Mouse (Mus musculus): ENCODE results near the gene Cd164l2.

The Cd164l2 gene

DNA sequence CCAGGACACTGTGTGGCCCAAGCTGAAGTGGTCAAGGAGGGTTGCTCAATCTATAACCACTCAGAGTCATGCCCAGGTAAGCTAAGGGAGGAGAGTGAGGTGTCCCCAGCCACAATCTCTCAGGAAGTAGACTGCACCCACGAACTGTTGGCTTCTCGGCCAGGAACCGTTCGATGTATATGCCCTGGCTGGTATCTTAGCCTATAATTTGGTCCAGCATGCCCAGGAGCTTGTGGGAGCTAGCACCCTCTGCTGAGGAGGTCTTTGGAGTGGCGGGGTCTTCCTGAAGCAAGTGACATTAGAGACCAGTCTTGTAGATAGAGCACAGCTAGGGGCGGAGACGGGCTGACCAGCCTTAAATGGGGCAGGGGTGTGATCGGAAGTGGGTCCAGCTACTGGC is 9.8 kb downstream of the Cd164l2 start:
- no peak for DNase-seq (ENCODE audit: low spot score)

DNA sequence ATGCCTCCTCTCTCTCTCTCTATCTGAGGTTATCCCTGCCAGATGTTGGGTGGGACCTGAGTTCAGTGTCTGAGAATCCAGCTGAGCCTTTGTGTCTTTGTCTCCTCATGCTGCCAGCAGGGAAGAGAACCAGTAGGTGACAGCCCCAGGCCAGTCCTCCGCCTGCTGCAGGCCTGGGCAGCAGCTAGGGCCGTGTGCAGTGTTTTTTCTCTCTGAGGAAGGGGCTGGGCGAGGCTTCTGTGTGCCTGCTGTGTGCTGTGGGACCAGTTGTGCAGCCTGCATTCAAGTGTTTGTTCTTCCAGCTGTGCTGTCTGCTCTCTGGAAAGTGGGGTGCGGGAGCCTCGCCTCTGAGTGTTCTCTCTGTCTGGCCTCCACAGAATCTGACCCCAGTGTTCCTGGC is 11.9 kb downstream of the Cd164l2 start:
- DNase-seq (ENCODE audit: low spot score), result no peak

GRCm38 (mm10) chr4:133226073-133226472 is 14.1 kb downstream of the Cd164l2 start:
- no peak for DNase-seq (ENCODE audit: low spot score)

- no peak for DNase-seq (ENCODE audit: low spot score)
These were observed 15.7 kb downstream of the Cd164l2 start for GRCm38 (mm10) chr4:133227636-133228035.

- peak; percentile 51 for DNase-seq (ENCODE audit: low spot score)
These were observed 17.7 kb downstream of the Cd164l2 start for GRCm38 (mm10) chr4:133229582-133229981.

DNA sequence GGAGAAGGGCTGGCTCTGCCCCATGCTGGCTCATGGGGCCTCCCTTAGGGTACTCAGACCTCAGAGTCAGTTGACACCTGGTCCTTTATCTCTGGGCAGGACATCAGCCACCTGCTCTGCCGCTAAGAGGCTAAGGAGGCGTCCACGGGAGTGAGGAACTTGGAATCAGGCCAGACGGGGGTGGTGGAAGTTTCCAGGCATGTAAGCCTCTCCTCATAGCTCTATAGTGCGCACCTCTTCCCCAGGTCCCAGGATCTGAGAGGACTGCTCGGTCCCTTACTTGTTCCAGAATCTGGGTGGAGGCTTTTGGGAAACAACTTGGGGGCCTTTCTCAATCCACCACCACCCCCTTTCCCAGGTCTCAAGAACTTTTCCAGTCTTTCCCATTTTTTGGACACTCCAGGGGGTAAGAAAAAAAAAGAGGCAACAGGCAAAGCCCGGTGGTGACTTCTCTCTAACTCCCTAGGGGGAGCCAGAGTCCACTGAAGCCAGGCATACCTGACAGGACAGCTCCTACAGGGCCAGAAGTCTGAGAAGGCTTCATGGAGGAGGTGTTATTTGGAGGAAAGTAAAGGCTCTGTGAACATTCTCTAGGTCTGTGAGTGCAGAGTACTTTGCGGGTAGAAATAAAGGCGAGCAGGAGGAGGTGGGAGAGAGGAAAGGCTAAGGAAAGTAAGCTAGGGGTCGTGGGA is 21.5 kb downstream of the Cd164l2 start:
- no peak for DNase-seq (ENCODE audit: low spot score)

GRCm38 (mm10) chr4:133234771-133235170 is 22.8 kb downstream of the Cd164l2 start:
- no peak for DNase-seq (ENCODE audit: low spot score)

DNA sequence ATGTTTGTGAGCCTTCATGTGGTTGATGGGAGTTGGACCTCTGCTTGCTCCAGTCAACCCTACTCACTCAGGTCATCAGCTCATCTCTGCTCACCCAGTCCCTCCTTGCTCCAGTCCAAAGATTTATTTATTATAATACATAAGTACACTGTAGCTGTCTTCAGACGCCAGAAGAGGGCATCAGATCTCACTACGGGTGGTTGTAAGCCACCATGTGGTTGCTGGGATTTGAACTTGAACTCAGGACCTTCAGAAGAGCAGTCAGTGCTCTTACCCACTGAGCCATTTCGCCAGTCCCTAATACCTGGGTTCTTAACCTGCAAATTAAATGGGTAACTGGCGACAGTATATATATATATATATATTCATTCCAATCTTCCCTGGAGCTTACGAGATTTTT is 23.5 kb downstream of the Cd164l2 start:
- no peak for DNase-seq (ENCODE audit: low spot score)

GRCm38 (mm10) chr4:133237911-133238310 is 26.0 kb downstream of the Cd164l2 start:
- no peak for DNase-seq (ENCODE audit: low spot score)

DNA sequence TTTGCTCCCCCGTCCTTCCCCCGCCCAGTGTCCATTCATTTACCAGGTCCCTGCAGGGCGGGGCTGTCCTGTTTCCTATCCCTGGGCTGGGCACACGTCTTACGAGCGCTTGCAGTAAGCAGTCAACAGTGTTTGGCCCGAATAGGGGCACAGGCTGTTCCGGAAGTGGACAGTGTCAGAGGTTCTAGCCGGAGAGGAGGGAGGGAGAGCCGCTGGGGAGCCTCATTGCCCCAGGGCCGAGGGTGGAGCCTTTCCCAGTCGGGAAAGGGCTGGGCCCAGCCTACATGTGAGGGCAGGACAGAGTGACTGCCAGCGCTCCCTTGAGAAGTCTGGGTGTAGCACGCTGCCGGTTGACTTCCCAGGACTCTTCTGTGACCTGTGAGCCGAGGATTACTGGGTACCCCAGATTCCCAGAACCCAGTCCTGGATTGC is 28.6 kb downstream of the Cd164l2 start, which contains the start of gene Map3k6:
Gene Map3k6 (plus strand): TSS at position 329 of the 432 bp plus-strand sequence.
- no peak for DNase-seq (ENCODE audit: low spot score)

DNA sequence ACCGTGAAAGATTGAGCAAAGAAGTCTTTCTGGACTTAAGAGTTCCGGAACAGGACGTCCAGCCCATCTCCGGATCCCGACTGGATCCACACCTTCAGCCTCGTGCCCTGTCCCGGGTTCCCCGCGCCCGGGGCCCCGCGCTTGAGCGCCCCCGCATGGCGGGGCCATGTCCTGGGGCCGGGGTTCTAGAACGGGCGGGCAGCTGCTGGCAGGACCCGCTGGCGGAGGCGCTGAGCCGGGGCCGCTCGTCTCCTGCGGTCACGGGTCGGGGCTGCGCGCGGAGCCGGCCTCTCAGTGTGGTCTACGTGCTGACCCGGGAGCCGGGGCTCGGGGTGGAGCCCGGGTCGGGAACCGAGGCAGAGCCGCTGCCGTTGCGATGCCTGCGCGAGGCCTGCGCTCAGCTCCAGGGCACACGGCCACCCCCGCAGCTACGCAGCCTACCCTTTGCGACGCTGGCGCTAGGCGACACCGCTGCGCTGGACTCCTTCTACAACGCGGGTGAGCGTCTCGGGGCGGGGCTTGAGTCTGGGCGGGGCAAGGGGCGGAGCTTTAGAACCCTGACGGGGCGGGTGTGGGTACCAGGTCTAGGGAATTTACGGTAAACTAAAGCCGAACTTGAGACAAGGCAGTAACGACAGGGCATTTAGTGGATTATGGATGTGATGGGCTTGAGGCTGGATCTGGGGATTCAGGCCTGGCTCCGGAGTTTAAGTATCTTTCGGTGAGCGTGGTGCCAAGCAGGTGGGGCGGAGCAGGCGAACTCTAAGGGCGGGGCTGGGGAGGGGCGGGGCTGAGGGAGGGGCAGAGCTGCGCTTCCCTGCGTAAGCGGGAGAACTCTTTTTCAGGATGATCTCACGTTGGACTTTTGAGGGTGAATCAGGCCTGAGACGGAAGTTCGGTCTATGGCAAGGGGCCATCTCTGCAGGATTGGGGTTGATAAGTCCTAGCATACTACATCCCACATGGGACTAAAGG is 29.3 kb downstream of the Cd164l2 start:
- DNase-seq (ENCODE audit: low spot score), result peak; percentile 88

GRCm38 (mm10) chr4:133241910-133242309 is 30.0 kb downstream of the Cd164l2 start:
- no peak for DNase-seq (ENCODE audit: low spot score)

GRCm38 (mm10) chr4:133242710-133243109 is 30.8 kb downstream of the Cd164l2 start:
- DNase-seq (ENCODE audit: low spot score), result no peak

GRCm38 (mm10) chr4:133243538-133243937 is 31.6 kb downstream of the Cd164l2 start:
- no peak for DNase-seq (ENCODE audit: low spot score)

DNA sequence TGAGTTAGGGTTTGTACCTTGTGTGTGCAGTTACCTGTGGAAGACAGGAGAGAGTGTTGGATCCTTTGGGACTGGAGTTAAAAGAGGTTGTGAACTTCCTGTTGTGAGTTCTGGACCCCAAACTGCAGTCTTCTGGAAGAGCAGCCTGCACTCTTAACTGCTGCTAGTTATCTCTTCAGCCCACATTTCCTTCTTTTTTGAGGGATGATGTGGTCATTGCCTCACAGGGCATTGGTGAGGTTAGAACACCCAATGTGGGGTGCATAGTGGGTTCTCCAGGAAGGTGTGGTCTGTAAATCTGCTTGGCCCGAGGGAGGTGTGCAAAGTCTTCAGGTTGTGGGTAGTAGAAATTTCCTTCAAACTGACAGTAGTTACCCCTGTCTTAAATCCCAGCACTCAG is 32.4 kb downstream of the Cd164l2 start:
- no peak for DNase-seq (ENCODE audit: low spot score)

GRCm38 (mm10) chr4:133247072-133247471 is 35.1 kb downstream of the Cd164l2 start:
- DNase-seq (ENCODE audit: low spot score), result no peak

GRCm38 (mm10) chr4:133247806-133248449 is 36.0 kb downstream of the Cd164l2 start:
- no peak for DNase-seq (ENCODE audit: low spot score)

- peak; percentile 79 for DNase-seq (ENCODE audit: low spot score)
These were observed 38.7 kb downstream of the Cd164l2 start for GRCm38 (mm10) chr4:133250609-133251008.

- DNase-seq (ENCODE audit: low spot score), result no peak
These were observed 39.3 kb downstream of the Cd164l2 start for GRCm38 (mm10) chr4:133251214-133251613.

DNA sequence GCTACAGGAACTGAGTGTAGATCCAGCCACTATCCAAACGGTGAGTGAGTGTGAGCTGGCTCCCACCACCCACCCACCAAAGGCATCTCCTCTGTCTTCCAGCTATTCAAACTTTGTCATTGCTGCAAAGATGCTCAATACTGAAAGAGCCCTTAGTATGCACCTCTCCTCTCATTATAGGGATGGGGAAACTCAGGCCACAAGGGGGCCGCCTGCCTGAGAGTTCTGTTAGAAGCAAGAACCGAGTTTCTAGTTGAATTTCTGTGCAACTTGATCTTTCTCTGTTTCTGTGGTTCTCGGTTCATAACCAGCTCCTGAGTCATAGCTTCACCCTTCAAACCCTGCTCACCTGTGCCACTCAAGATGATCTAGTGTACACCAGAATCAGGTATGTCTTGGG is 40.2 kb downstream of the Cd164l2 start:
- DNase-seq (ENCODE audit: low spot score), result no peak

DNA sequence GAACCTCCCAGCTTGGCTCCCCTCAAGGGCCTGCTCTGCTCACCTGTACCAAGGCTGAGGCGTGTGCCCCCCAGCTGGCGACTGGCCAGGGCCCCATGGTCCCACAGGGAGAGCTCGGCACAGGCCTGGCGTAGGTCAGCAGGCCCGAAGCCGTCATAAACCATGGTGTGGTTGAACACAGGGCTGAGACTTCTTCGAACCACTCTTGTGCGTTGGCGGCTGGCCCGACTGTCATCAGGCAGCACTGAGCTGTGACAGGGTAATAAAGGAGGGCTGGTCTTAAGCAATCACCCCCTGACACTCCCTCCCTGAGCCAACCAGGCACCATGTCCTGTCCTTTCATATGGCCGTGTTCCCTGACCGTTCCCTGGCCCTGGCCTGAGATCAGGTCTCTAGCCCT is 41.5 kb downstream of the Cd164l2 start:
- DNase-seq (ENCODE audit: low spot score), result no peak

DNA sequence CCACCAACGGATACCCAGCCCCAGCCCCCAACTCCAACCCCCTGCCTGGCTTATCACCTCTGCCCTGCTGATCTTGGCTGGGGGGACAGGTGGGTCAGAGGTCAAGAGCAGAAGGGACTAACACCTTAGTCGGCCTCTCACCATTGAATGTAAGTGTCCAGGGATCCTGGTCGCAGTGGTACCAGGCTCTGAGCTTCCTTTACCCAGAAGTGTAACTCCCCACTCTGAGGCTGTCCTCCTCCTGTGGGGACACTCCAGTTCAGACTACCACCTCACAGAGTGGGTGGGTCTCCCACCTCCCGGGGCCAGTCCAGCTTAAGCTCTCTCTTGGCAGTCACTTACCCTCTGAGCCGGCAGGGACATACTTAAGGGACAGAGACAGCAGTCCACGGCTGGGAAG is 43.5 kb downstream of the Cd164l2 start:
- DNase-seq (ENCODE audit: low spot score), result no peak

- no peak for DNase-seq (ENCODE audit: low spot score)
These were observed 44.9 kb downstream of the Cd164l2 start for GRCm38 (mm10) chr4:133256820-133257219.
